Mouse (Mus musculus) midbrain, embryonic 16.5 days (tissue): ENCODE results near the gene Pax5. TPM values are rescaled to one million over a fixed set of nuclear protein-coding genes. Genes with fewer than 3 reads are reported as not detected.

ENCODE experiments used
- ATAC-seq: fragments of 200-750 bp; cut with Nextera tagmentation; 2 replicates; pipeline ENCODE4 v1.8.0; 2017; ENCODE audit warnings: moderate TSS enrichment
- H3K27ac ChIP-seq: fragments of 300-500 bp; sonication (generic); 2 replicates; pipeline ENCODE4 v1.5.1; 2014; ENCODE audit warnings: mild to moderate bottlenecking, low read length, mixed read lengths
- H3K27me3 ChIP-seq: fragments of 300-500 bp; sonication (generic); 2 replicates; pipeline ENCODE4 v1.6.1; 2014; ENCODE audit warnings: low read depth, low read length, mixed read lengths; ENCODE audit not compliant: control insufficient read depth, insufficient read depth
- H3K36me3 ChIP-seq: fragments of 300-500 bp; sonication (generic); 2 replicates; pipeline ENCODE4 v1.6.1; 2014; ENCODE audit warnings: mild to moderate bottlenecking, low read length, moderate library complexity, mixed read lengths; ENCODE audit not compliant: control insufficient read depth, insufficient read depth
- H3K4me1 ChIP-seq: fragments of 300-500 bp; sonication (generic); 2 replicates; pipeline ENCODE4 v1.6.1; 2014; ENCODE audit warnings: mild to moderate bottlenecking, low read length, mixed read lengths; ENCODE audit not compliant: control insufficient read depth, insufficient read depth
- H3K4me2 ChIP-seq: fragments of 300-500 bp; sonication (generic); 2 replicates; pipeline ENCODE4 v1.6.1; 2014; ENCODE audit warnings: mild to moderate bottlenecking, low read length, mixed read lengths
- H3K4me3 ChIP-seq: fragments of 300-500 bp; sonication (generic); 2 replicates; pipeline ENCODE4 v1.5.1; 2014; ENCODE audit warnings: low read depth, mild to moderate bottlenecking, low read length, moderate library complexity, mixed read lengths
- H3K9ac ChIP-seq: fragments of 300-500 bp; sonication (generic); 2 replicates; pipeline ENCODE4 v1.6.1; 2014; ENCODE audit warnings: low read depth, low read length, mixed read lengths
- H3K9me3 ChIP-seq: fragments of 300-500 bp; sonication (generic); replicated peaks from 2 replicates; pipeline ENCODE4 v1.6.1; 2014; ENCODE audit warnings: mild to moderate bottlenecking, low read length, mixed read lengths; ENCODE audit not compliant: control insufficient read depth, poor library complexity, severe bottlenecking
- WGBS: fragments of 180-500 bp; shearing (Covaris S2); extraction: QIAGEN DNeasy Blood & Tissue Kit; methylation state at CpG from one replicate; pipeline ENCODE4 v1.1.7; 2014; 5-methylcytosine and 5-hydroxymethylcytosine counted together
- polyA plus RNA-seq: library from polyadenylated mRNA; unstranded; fragments of >200 nt; fragmentation: Nextera tagmentation; extraction: Ambion mirVana; gene quantifications from 2 replicates; pipeline ENCODE4 v1.2.1, GENCODE M21; 2015

Gene Pax5
- polyA plus RNA-seq, 1 experiment from 2014 or later = 3.6 TPM

DNA sequence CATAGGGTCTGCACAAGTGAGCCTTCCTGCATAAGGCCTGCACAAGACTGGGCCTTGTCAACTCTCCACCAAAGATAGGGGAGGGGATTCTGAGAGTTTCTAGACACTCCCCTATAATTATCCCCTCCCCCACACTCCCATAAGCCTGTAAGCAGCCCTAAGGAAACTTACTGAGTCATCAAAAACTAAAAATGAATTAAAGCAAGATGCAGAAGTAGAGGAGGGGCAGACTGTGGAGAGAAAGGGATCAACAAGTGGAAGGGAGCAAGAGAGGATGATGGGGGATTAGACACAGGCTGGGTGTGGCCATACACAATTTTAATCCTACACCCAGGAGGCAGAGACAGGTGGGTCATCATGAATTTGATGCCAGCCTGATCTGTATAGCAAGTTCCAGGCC, 82.4 kb downstream of the Pax5 start:
- Histone ChIP-seq H3K36me3 (no peaks in the 10 kb centered on the region), H3K27ac (no peak overlapping the region), H3K9ac (no peak overlapping the region), H3K4me1 (no peaks in the 10 kb centered on the region), H3K4me2 (no peak overlapping the region), H3K9me3 (no peaks in the 10 kb centered on the region), H3K27me3 (no peaks in the 10 kb centered on the region), H3K4me3 (no peak overlapping the region)
- ATAC-seq = no peak

DNA sequence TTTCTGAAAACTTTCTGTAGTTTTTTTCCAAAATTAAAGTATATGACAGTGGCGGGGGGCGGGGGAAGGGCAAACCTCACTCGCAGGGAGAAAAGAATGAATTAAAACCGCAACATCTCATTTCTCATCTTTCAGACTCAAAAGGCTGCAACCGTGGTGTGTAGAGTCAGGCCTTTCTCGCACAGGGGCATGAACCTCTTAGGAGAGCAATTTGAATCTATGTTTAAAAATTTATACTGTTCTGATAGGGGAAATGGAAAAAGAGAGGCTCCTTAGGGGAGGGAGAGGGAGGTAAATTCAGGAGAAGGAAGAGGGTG, 85.2 kb downstream of the Pax5 start:
- no peaks in the 10 kb centered on the region for H3K27me3 ChIP-seq
- WGBS = 89% methylated on average over 6 of the region's 6 CpGs
- no peaks in the 10 kb centered on the region for H3K36me3 ChIP-seq
- no peak overlapping the region for H3K27ac ChIP-seq
- no peaks in the 10 kb centered on the region for H3K9me3 ChIP-seq
- ATAC-seq = no peak
- H3K9ac ChIP-seq = no peak overlapping the region
- H3K4me2 ChIP-seq = no peak overlapping the region
- H3K4me1 ChIP-seq = no peaks in the 10 kb centered on the region
- no peak overlapping the region for H3K4me3 ChIP-seq

DNA sequence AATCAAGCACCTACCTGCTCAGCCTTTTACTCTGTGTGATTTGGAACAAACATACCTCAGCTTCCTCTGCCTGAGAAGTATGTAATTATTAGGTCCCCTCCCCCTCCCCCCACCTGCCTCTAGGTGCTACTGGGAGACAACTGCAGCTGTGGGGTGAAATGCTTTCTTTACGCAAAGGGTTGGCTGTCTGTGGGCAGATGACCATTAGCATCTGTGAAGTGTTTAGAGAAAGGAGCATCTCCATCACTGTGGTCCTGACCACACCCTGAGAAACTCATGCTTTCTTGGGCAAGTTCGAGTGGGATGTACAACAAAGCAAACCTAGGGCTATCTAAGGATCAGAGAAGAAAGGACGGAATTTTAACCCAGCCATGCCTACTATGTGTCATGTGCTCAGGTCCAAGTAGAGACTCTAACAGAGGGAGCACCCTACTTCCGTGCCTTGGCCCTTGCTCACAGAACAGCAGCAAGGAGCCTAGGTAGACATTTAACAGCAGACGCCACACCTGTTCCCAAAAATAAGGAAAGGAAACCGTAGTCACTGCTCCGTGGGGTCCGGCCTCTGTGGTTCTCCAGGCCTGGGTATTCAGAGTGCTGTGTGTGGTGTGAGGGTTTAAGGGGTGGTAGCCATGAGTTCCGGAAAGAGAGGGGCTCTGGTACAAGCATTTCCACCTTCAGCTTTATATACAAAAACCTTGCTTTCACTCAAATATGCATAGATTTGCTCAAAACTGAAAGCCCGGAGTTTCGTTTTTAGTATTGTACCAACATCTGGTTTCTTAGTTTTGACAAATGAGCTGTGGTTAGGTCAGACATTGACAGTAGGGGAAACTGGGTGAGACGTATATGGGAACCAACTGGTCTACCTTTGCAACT, 85.8 kb downstream of the Pax5 start:
- no peaks in the 10 kb centered on the region for H3K9me3 ChIP-seq
- H3K4me1 ChIP-seq = no peaks in the 10 kb centered on the region
- H3K9ac ChIP-seq = no peak overlapping the region
- ATAC-seq = no peak
- H3K4me3 ChIP-seq = no peak overlapping the region
- no peaks in the 10 kb centered on the region for H3K36me3 ChIP-seq
- no peak overlapping the region for H3K27ac ChIP-seq
- WGBS = 93% methylated on average over 12 of the region's 12 CpGs
- H3K27me3 ChIP-seq = no peaks in the 10 kb centered on the region
- H3K4me2 ChIP-seq = no peak overlapping the region

DNA sequence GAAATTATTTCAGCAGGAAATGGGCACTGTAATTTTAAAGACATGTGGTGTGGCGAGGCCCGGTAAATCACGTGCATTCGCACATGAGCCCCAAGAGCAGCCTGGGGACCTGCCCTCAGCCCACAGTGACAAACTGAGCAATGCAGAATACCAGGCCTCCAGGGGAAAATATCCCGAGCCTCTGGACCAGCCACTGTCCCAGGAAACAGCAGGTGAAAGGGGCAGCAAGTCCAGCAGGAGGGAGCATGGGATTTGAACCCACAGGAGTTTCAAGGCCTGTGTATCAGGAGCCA, 86.9 kb downstream of the Pax5 start:
- no peak overlapping the region for H3K9ac ChIP-seq
- no peak overlapping the region for H3K4me3 ChIP-seq
- H3K27me3 ChIP-seq = no peaks in the 10 kb centered on the region
- no peak overlapping the region for H3K27ac ChIP-seq
- no peak for ATAC-seq
- WGBS = 85% methylated on average over 5 of the region's 5 CpGs
- H3K4me2 ChIP-seq = no peak overlapping the region
- no peaks in the 10 kb centered on the region for H3K4me1 ChIP-seq
- H3K36me3 ChIP-seq = no peaks in the 10 kb centered on the region
- H3K9me3 ChIP-seq = no peaks in the 10 kb centered on the region

- no peak for ATAC-seq
- WGBS = 83% methylated on average over 17 of the region's 17 CpGs
- H3K9ac ChIP-seq = no peak overlapping the region
- no peak overlapping the region for H3K4me3 ChIP-seq
- no peaks in the 10 kb centered on the region for H3K36me3 ChIP-seq
- H3K4me2 ChIP-seq = no peak overlapping the region
- no peaks in the 10 kb centered on the region for H3K4me1 ChIP-seq
- no peaks in the 10 kb centered on the region for H3K27me3 ChIP-seq
- H3K9me3 ChIP-seq = no peaks in the 10 kb centered on the region
- no peak overlapping the region for H3K27ac ChIP-seq
Observed at GRCm38 (mm10) chr4:44622682-44623434, 87.4 kb downstream of the Pax5 start.

GRCm38 (mm10) chr4:44620241-44620640, 90.0 kb downstream of the Pax5 start:
- WGBS = 96% methylated on average over 5 of the region's 5 CpGs
- no peaks in the 10 kb centered on the region for H3K36me3 ChIP-seq
- H3K9me3 ChIP-seq = no peaks in the 10 kb centered on the region
- no peak overlapping the region for H3K4me3 ChIP-seq
- no peak overlapping the region for H3K27ac ChIP-seq
- no peaks in the 10 kb centered on the region for H3K27me3 ChIP-seq
- no peaks in the 10 kb centered on the region for H3K4me1 ChIP-seq
- H3K9ac ChIP-seq = no peak overlapping the region
- H3K4me2 ChIP-seq = no peak overlapping the region
- ATAC-seq = no peak

GRCm38 (mm10) chr4:44614066-44614667, 96.1 kb downstream of the Pax5 start:
- H3K36me3 ChIP-seq = no peaks in the 10 kb centered on the region
- no peaks in the 10 kb centered on the region for H3K9me3 ChIP-seq
- H3K27ac ChIP-seq = no peak overlapping the region
- no peaks in the 10 kb centered on the region for H3K27me3 ChIP-seq
- no peak overlapping the region for H3K4me2 ChIP-seq
- ATAC-seq = no peak
- no peak overlapping the region for H3K4me3 ChIP-seq
- H3K4me1 ChIP-seq = no peaks in the 10 kb centered on the region
- 89% methylated on average over 8 of the region's 8 CpGs for WGBS
- H3K9ac ChIP-seq = no peak overlapping the region

- H3K4me3 ChIP-seq = no peak overlapping the region
- no peaks in the 10 kb centered on the region for H3K4me1 ChIP-seq
- H3K36me3 ChIP-seq = no peaks in the 10 kb centered on the region
- no peak overlapping the region for H3K4me2 ChIP-seq
- H3K9me3 ChIP-seq = no peaks in the 10 kb centered on the region
- no peaks in the 10 kb centered on the region for H3K27me3 ChIP-seq
- WGBS = 93% methylated on average over 3 of the region's 3 CpGs
- no peak overlapping the region for H3K27ac ChIP-seq
- ATAC-seq = no peak
- no peak overlapping the region for H3K9ac ChIP-seq
Observed at GRCm38 (mm10) chr4:44612392-44612791, 97.9 kb downstream of the Pax5 start.

DNA sequence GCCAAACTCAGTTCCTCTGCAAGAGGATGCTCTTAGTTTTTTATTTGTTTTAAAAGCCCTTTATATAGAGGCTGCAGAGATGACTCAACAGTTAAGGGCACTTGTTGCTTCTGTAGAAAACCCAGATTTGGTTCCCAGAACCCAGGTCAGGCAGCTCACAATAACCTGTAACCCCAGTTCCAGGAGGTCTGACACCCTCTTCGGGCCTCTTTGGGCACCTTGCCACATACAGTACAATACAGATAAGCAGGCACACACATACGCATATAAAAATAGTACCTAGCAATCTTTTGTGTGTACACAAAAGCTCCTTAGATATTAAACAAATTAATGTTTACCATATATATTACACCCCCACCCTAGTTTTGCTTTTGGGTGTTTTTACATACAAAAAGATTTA, 104.8 kb downstream of the Pax5 start:
- H3K36me3 ChIP-seq = no peaks in the 10 kb centered on the region
- no peak overlapping the region for H3K4me2 ChIP-seq
- no peak overlapping the region for H3K27ac ChIP-seq
- no peak overlapping the region for H3K9ac ChIP-seq
- H3K4me1 ChIP-seq = peaks cover 8% of the 10 kb centered on the region
- H3K27me3 ChIP-seq = no peaks in the 10 kb centered on the region
- 78% methylated on average over 2 of the region's 2 CpGs for WGBS
- no peak for ATAC-seq
- H3K4me3 ChIP-seq = no peak overlapping the region
- no peaks in the 10 kb centered on the region for H3K9me3 ChIP-seq
